In the genomic region with DNA sequence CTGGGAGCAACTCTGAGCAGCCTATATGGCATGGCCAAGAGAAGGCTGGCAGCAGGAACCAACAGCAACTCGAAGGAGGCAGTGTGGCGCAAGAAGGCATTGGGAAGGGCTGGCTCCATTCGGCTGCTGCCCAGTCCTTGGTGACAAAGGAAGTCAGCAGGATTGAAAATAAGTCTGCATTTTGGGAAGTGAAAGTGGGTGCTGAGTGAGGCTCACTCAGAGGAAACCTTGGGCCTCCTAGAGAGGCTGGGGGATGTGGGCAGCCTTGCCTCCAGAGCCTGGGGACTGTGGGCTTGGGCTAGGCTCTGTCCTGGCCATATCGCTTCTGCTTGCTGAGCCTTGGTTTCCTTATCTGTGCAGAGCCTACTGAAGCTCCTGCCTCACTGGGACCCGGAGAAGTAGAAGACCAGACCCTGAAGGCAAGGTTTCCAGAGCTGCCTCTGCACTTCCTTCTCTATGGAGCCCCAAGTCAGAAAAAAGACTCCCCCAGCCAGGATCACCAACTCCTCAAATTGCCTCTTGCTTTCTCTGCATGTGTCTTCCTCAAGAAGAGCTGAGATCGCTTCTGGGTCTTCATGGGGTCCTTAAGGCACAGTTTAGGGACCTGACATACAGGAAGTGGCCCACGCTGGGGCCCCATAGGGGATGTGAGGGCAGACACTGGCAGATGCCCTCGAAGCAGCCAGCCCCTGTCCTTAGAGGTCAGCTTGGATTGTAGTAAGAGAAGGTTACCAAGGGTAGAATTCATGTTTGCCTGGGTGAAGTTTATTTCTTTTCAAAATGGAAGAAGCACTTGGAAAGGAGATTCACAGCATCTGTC, we compare ENCODE assay signal across 13 mouse cellular contexts. TPM values are rescaled to one million over a fixed set of nuclear protein-coding genes. Genes with fewer than 3 reads are reported as not detected.
DNase-seq lines count a peak whose midpoint lies in the region; TF ChIP-seq lines count a peak whose summit lies in the region.
"Had no signal": no experiment of that assay in that cellular context is flagged by ENCODE, and none has a peak within 500 bp of the region (broad histone marks: within the 10 kb centered on the region; RNA-seq: fewer than 3 reads in every experiment).

No protein-coding gene starts in this region.

- peaks cover 5% of the 10 kb centered on the region for H3K4me1 ChIP-seq in cortical plate, adult 2 months (ENCODE audit: control insufficient read depth, insufficient read depth, low read length)

- no peak for TF ChIP-seq POLR2A in cortical plate, adult 2 months (IDR thresholded peaks at IDR 0.05; ENCODE audit: extremely low read depth, insufficient read depth, low read length)

- no peak overlapping the region for H3K4me3 ChIP-seq in cortical plate, adult 2 months (ENCODE audit: insufficient read depth, low read length)

- peak overlapping the region; percentile 68; the same call in 1 of the 2 replicates for H3K27ac ChIP-seq in cortical plate, adult 2 months (ENCODE audit: insufficient read depth, low read length)

- peak; percentile 20 for DNase-seq in gastrocnemius, postnatal 25 days
- DNase-seq in gastrocnemius, postnatal 4 days (ENCODE audit: low spot score in 2 of 2): no peak
- DNase-seq in 3T3-L1 (ENCODE audit: low read depth, low spot score): peak; percentile 12
- peak; percentile 56 to 65 for DNase-seq in lung, postnatal 4 days
- DNase-seq in urinary bladder, postnatal 10 days (ENCODE audit: low spot score): no peak
- DNase-seq in Muller cell, postnatal 12 days (ENCODE audit: inconsistent ontology term): no peak
- no peak for DNase-seq in left cerebral cortex, adult 11 months (ENCODE audit: low spot score)
- DNase-seq: gastrocnemius, postnatal 36 days had no signal

- no peak for TF ChIP-seq CTCF in cortical plate, adult 2 months (IDR thresholded peaks at IDR 0.05; ENCODE audit: extremely low read depth, insufficient read depth, low read length)

RNA-seq across cellular contexts. Expression of a gene that starts 14.3 kb away (rescaled TPM):
- 1 to 10 TPM; 1.4 to 1.6 TPM for total RNA-seq in gastrocnemius, postnatal 25 days (2021)
- 1 to 10 TPM; 7.5 to 9.1 TPM for total RNA-seq in gastrocnemius, postnatal 4 days (2021)
- polyA plus RNA-seq in cortical plate, adult 2 months (2012; rRNA removed): 33.6 and 33.9 TPM in 2 replicates

RNA-seq across cellular contexts. Expression of a gene that starts 51.5 kb away (rescaled TPM):
- not detected for total RNA-seq in gastrocnemius, postnatal 25 days (2021)
- total RNA-seq in gastrocnemius, postnatal 4 days (2021): not detected
- polyA plus RNA-seq in cortical plate, adult 2 months (2012; rRNA removed): not detected in 2 replicates
- total RNA-seq: adrenal gland, adult 18-20 months; gastrocnemius, postnatal 36 days had no signal
- polyA plus RNA-seq: inflammation-experienced regulatory T-cells, adult 6 months; limb, embryonic 11.5 days; neural tube, embryonic 11.5 days had no signal

Comparison
In these comparisons a context has a peak if more than half of its experiments do, and no peak if none do; other contexts are left out.
1. DNase-seq: peak in gastrocnemius, postnatal 25 days (single experiment), 3T3-L1 (single experiment) and lung, postnatal 4 days (2 of 2); none in gastrocnemius, postnatal 4 days (0 of 2), urinary bladder, postnatal 10 days (single experiment), Muller cell, postnatal 12 days (single experiment) and left cerebral cortex, adult 11 months (single experiment).